Mouse (Mus musculus): ENCODE results near the gene Cenph.
"Not testable (repeated sequence)": the region's sequence is repeated elsewhere in the genome, so short reads cannot be mapped to it uniquely, and the experiment has no call there.

Gene Cenph

GRCm38 (mm10) chr13:100744036-100744744 is 31.5 kb downstream of the Cenph start, which contains the start of gene Mrps36:
TSS of gene Mrps36 (minus strand) at chr13:100744659.
- peak; percentile 97 for DNase-seq

- DNase-seq: no peak
Measured at GRCm38 (mm10) chr13:100743346-100744035, 32.2 kb downstream of the Cenph start.

GRCm38 (mm10) chr13:100742831-100743230 is 32.9 kb downstream of the Cenph start:
- no peak for DNase-seq

GRCm38 (mm10) chr13:100732756-100733155 is 42.9 kb downstream of the Cenph start:
- no peak for DNase-seq

GRCm38 (mm10) chr13:100731462-100732046 is 44.1 kb downstream of the Cenph start:
- not testable (repeated sequence) for DNase-seq

- DNase-seq: peak; percentile 88
Measured at GRCm38 (mm10) chr13:100730861-100731176, 44.9 kb downstream of the Cenph start, which contains the start of gene Cdk7. TSS of gene Cdk7 (minus strand) at chr13:100730939.

- DNase-seq: no peak
Measured at GRCm38 (mm10) chr13:100730153-100730860, 45.4 kb downstream of the Cenph start.

- not testable (repeated sequence) for DNase-seq
Measured at GRCm38 (mm10) chr13:100728530-100728929, 47.2 kb downstream of the Cenph start.

- DNase-seq: no peak
Measured at GRCm38 (mm10) chr13:100728086-100728485, 47.6 kb downstream of the Cenph start.

GRCm38 (mm10) chr13:100725194-100725593 is 50.5 kb downstream of the Cenph start:
- DNase-seq: no peak

- no peak for DNase-seq
Measured at GRCm38 (mm10) chr13:100724051-100724754, 51.5 kb downstream of the Cenph start.

- no peak for DNase-seq
Measured at GRCm38 (mm10) chr13:100721656-100722055, 54.0 kb downstream of the Cenph start.

GRCm38 (mm10) chr13:100715467-100715866 is 60.2 kb downstream of the Cenph start:
- DNase-seq: no peak

Data from cerebellum, adult 9-10 months (tissue).